Mouse (Mus musculus) left cerebral cortex, postnatal 10 days (tissue): ENCODE results near the gene Gsg1l. TPM values are rescaled to one million over a fixed set of nuclear protein-coding genes. Genes with fewer than 3 reads are reported as not detected.

Experiments used
- DNase-seq, 2 experiments: peaks; one replicate each; pipeline ENCODE4 v3.0.0; 2021 to 2022; ENCODE audit warnings: low spot score in 2 of 2, mixed read lengths in 1 of 2; ENCODE audit errors: extremely low spot score in 1 of 2
- intact Hi-C: fragments of 180-260 bp; cut with DNase I; formaldehyde crosslinking; loops from one replicate; pipeline ENCODE4 v1.15.1; 2025
- total RNA-seq, 2 experiments: library from RNA; stranded (reverse); gene quantifications; 2 replicates each; pipeline ENCODE4 v1.2.3; 2021

Gsg1l gene
- total RNA-seq = 10 to 100 TPM; 33.1 to 33.8 TPM

DNA sequence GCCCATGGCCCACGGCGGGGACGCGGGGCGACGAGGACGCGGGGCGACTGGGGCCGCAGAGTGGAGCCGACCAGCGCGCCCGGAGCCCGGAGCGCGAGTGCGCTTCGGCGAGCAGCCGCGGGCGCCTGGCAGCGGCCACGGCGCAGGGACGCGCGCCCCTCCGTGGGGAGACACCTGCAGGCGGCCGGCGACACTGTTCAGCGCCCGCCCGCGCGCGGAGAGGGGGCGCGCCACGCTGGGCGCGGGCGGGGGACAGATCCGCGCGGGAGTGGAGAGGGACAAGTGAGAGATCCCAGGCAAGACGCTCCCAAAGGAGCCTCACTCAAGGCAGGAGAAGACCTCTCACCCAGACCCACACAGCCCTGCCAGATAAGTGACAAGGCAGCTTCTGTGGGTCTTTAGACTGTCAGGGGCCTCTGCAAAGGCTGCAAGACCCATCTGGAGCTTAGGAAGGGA, at the start of gene Gsg1l:
Gsg1l (minus strand) TSS at position 126 of the 456 bp plus-strand sequence.
- peak in 1 of 2 experiments; percentile 47 for DNase-seq
- intact Hi-C loops = loop anchor here (2.0 to 10.0 kb wide), 3 partner anchors 45 to 408 kb away; no protein-coding TSS in a partner anchor

DNA sequence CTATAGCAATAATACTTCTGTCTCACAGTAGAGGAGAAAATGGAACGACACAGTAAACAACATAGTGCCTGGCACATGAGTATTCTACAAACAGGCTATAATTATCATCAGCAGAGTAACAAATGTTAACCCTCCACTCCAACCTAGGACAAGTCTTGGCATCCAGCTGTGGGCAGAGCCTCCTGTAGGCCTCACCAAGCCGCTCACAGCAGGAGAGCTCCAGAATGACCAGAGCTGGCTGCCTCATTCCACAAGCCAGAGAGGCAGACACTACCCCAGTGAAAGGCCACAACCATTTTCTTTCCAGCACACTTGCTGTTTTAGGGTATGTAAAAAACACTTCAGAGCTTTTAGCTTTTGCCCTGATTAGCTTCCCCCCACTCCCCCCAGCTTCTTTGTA, 45.5 kb upstream of the Gsg1l start:
- intact Hi-C loops = no loop called here
- no peak for DNase-seq

DNA sequence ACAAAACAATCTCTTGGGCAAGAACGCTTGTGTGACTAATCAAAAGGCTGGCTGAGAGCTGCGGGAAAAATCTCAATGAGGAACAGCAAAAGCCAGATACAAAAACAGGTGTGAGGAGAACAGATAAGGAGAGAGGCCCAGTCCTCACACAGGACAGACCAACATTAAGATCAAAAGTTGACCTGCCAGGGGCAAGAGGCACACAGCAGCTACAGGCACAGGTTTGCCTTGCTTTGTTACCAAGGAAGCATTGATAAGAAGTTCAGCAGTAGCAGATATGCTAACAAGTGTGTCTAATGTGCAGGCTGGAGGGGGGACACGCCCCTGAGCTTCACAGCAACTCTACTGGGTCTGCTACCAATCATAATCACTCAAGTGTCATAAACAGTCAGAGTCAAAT, 44.3 kb upstream of the Gsg1l start:
- intact Hi-C loops = no loop called here

DNA sequence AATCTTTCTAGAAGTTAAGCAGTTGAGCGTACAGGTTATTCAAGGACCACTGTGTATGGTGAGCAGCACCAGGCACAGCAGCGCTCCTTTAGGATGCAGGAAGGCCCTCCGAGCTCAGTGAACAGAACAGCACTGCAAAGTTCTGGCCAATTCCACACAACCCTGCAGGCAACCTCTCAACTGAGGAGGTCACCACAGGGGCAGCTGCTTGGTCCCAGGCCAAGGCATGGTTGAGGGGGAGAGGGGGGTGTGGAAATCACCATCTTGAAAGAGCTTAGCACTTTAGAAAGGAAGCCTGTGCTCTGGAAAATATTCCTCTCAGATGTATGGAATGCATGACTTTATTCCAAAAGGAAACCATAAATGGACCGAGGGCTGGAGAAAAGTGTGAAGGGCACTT, 39.3 kb upstream of the Gsg1l start:
- intact Hi-C loops = no loop called here
- DNase-seq = no peak

More for the DNA sequence above, 44.3 kb upstream of the Gsg1l start:
- no peak for DNase-seq

DNA sequence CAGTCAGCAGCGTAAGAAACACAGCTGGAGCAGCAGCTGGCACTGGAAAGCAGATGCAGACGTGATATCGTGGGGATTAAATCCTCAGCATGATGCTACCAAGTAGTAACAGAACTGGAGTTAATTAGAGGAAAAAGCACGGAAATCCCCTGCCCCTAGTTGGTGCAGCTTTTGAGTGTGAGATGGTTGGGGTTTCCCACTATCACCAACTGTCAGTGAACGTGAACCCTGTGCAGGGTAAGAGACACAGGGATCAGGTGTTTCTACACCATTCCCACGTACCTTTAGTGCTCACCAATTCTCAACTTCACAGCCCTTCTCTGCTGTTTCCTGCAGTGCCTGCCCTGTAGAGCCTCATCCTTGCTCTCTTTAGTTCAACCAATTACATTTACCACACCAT, 37.6 kb upstream of the Gsg1l start:
- intact Hi-C loops = no loop called here
- DNase-seq = no peak

DNA sequence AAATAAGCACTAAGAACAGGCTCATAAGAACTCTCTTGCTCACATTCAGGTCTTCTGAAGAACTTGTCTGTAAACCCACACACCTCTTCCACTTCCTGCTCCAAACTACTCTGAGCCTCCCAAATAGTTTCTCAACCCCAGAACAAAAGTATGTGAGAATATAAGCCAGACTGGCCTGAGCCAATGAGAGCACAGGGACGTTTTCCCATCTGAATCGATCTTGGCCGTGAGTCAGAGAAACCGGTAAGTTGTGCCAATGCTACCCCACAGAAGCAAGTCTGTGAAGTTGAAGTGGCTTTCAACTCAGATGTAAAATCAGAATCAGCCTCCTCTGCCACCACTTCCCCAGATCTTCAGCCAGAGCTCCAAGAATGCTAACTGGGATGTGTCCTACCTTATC, 31.1 kb upstream of the Gsg1l start:
- no peak for DNase-seq
- intact Hi-C loops = no loop called here

DNA sequence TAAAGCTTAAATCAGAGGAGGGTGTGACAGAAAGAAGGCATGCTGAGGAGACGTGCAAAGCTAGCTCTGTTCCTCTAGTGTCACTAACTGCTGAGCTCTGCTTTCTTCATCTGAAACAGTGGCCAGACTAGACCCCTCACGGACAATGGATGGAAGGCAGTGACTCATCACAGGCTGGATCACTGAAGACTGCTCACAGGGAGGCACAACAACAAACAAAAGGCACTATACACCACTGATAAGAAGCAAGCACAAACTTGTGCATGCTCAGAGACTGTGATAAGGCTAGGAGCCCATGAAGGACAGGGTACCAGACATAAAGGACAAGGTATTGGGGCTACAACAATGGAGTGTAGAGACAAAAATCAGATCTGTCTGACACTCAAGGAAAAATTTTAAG, 29.0 kb upstream of the Gsg1l start:
- DNase-seq = no peak
- intact Hi-C loops = no loop called here

DNA sequence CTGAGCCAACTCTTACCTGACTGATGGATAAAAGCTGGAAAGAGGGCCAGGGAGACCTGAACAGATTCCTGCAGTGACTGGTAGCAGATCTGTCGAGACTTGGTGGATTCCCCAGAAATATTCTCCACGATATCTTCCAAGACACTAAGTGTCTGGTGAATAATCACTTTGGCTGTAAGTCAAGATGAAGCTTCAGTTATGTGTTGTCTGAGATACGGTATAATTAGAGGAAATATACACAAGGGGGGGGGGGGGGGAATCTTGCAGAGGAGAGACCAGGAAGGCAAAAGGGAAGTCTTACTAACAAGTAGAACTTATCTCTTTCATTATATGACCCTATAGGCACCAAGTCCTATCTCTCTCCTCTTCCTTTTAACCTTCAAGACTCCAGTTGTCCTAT, 27.7 kb upstream of the Gsg1l start:
- intact Hi-C loops = no loop called here
- no peak for DNase-seq

DNA sequence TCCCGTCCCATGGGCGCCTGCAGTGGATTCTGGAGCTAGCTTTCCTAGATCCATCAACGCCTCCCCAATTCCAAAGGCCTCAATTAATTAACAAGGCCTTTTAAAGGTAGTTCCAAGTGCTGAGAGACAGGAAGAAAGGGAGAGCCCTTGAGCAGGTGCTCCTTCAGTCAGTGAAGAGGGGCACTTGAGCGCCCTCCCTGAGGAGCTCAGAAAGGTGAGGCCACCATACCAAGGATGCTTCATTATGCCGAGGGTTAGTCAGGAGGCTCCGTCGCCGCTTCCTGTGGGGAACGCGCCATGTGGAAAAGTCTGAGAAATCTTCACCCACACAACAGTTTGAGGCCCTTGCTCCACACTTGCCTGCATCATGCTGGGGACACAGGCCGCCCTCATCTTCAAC, 18.2 kb upstream of the Gsg1l start:
- no peak for DNase-seq
- intact Hi-C loops = no loop called here

DNA sequence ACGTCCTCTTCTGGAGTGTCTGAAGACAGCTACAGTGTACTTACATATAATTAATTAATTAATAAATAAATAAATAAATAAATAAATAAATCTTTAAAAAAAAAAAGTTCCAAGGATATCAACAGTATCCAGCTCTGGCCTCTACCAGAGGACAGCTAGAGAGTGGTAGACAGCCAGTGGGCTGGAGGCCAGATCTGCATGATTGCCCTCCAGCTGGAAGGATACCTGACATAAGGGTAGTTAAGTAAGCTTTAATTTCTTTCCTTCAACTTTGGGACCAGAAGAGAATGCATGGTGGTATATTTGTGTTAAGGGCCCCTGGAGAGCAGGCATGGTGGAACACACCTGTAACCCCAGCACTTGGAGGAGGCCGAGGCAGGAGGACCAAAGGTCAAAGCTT, 17.6 kb upstream of the Gsg1l start:
- intact Hi-C loops = no loop called here
- no peak for DNase-seq

DNA sequence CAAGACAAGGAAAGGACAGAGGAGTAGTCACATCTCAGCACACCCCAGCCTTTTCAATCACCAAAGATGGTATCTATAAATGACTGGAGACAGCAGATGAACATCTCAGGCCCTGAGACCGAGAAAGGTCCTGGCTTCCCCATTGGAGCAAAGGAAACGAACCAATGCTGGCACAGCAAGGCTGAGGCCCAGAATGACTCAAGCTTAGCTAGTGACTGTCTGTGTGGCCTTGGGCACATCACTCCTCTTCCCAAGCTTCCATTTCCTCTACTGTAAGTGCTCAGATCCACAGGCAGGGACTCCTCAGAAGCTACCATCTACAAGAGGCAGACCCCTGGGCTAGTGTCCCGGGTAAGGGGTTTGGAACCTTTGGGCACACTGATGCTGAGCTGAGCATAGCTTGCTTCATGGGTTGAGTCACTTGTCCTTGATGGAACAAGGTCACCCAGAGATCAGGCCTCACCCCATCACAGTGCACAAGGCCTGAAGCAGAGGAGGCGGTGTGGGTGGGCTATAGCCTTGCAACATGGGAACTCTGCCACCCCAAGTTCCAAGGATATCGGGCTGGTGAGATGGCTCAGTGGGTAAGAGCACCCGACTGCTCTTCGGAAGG, 17.1 kb upstream of the Gsg1l start:
- intact Hi-C loops = no loop called here
- DNase-seq = no peak

DNA sequence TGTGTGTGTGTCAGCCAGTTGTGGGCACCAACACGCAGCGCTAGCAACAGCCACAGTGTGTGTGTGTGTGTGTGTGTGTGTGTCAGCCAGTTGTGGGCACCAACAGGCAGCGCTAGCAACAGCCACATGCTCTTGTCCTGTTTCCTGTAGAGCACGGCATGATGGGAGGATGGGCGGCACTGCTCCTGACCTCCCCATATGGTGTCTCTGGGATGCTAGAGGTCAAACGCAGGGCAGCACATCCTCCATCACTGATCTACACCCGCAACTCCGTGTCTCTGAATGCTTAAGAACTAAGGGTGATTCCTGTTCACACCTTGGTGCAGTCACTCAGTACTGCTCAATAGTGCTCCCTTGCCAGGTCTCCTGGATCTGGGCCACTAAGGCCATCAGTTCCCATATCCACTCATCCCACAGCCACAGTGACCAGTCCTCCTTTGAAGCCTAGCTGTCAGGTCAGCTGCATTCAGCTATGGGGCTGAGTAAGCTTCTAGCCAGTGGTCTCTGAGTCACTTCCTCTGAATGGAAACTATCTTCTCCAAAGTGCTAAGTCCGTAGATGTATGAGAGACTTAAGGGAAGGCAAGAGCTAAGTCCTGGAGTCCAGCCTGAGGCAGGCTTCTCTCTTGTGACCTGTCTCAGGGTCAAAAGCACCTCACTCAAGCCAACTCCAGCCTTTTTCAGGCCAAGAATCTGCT, 15.2 kb upstream of the Gsg1l start:
- intact Hi-C loops = no loop called here
- peak in 1 of 2 experiments; percentile 22 for DNase-seq

DNA sequence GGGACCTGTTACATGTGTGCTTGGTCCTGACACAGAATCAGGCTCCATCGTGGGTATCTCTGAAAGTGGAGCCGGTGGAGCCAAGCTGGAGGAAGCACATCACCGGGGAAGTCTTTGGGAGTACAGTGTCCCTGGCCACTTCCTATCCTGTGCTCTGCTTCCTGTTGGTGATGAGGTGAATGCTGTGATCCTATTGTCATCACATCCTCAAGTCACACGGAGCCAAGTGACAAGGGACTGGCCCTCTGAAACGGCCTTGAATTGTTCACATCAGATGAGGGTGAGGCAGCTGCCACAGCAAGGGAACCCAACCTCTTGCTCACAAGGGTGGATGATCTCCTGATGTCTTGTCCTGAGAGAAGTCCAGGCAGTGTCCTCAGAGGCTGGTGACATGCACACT, 14.4 kb upstream of the Gsg1l start:
- intact Hi-C loops = no loop called here
- peak in 1 of 2 experiments; percentile 13 for DNase-seq

DNA sequence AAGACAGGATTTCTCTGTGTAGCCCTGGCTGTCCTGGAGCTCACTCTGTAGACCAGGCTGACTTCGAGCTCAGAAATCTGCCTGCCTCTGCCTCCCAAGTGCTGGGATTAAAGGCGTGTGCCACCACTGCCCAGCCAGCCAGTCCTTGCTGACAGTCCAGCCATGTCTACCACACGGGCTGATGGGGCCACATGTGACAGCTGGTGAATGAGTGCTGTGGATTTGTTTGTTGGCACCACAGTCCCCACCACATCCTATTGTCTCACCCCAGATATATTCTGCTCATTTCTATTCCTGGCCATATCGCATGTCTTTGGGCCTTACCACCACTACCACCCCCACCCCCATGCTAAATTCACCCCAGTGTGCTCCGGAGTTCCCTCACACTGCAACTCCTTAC, 12.5 kb upstream of the Gsg1l start:
- no peak for DNase-seq
- intact Hi-C loops = no loop called here

DNA sequence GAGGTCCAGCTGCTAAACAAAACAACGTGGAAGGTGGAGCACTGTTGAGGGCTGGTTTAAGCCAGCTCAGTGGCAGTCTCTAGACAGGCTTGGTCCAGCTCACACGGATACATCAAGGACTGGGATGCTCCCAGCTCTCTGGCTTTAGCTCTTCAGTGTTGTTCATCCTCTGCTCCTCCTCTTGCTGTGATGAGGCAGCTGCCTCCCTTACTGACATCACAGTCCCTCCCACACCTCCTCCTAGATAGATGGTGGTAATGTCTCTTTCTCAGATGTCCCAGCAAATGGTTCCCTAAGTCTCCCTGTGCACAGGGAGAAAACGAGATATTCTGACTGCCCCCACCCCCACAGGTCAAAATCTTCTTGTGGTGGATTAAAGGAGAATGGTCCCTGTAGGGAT, 11.0 kb upstream of the Gsg1l start:
- DNase-seq = no peak
- intact Hi-C loops = no loop called here

DNA sequence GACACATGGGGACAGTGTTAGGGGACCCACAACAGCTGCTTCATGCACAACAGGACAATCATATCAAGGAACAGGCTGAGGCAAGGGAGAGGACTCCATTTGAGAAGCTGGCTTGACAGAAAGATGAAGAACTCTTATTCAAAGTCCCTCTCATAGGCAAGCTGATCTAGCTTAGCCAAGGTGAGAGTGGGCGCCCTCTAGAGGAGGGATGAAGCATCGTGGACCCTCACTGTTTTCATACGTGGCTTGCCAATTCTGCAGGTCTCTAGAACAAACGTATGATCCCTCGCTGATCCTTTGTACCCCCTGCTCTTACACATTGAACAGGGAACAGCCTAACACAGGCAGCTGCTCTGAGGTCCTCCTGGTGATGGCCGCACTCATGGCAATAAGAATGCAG, 7.6 kb upstream of the Gsg1l start:
- DNase-seq = no peak
- intact Hi-C loops = loop anchor here (5.0 to 10.0 kb wide), 2 partner anchors 342 to 415 kb away; no protein-coding TSS in a partner anchor

DNA sequence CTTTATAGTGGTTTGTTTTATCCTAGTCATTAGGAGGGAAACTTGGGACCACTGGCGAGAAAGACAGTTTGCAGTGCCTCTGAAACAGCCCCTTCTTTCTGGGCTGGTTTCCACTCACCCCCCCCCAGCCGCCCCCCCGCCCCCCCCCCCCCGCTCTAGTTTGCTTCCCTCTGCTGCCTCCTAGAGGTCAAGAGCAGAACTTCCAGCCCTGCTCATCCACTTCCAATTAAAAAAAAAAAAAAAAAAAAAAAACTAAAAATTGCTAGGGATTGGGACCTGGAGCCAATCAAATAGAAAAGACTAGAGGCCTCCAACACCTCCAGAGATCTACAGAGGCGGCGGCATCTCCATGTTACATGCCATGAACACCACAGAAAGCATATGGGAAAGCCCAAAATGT, 5.9 kb upstream of the Gsg1l start:
- no peak for DNase-seq
- intact Hi-C loops = loop anchor here (5.0 to 10.0 kb wide), 2 partner anchors 341 to 413 kb away; no protein-coding TSS in a partner anchor

DNA sequence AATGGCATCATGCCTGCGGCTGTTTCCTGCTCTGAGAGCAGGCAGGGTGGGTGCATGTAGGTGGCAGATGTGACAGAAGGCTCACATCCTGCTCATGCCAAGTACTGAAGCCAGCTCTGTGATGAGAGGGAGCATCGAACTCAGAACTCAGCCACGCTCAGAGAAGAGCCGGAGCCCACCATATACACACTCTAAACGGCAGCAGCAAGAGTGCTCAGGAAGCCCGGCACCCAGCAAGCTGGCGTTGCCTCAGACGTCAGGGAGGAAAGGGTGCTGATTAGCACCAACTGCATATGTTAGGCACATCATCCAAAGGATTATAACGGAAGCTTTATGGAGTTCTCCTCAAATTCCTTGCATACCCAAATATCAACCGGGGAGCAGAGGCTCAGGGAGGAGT, 5.4 kb upstream of the Gsg1l start:
- peak in 1 of 2 experiments; percentile 22 for DNase-seq
- intact Hi-C loops = loop anchor here (5.0 to 10.0 kb wide), 2 partner anchors 340 to 413 kb away; no protein-coding TSS in a partner anchor

DNA sequence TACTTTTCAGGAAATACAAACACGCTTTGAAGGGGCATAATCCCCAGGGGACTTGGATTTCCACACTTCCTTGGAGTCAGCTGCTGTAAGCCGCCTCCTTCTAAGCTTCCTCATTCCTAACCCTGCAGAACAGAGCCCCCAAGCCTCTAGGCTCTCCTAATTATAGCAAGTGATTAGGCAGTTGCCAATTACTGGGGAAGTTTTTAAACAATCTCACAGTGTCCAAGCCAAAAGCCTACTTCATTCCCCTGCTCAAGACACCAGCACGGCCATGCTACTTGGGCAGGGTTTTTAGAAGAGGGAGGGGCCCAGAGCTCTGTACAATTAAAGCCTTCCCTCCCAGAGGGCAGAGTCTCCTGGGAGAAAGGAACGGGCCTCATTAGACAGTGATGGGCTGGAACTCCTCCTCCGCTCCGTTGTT, 4.1 kb upstream of the Gsg1l start:
- intact Hi-C loops = loop anchor here (5.0 to 10.0 kb wide), 2 partner anchors 339 to 412 kb away; no protein-coding TSS in a partner anchor
- DNase-seq = peak in 1 of 2 experiments; percentile 17

DNA sequence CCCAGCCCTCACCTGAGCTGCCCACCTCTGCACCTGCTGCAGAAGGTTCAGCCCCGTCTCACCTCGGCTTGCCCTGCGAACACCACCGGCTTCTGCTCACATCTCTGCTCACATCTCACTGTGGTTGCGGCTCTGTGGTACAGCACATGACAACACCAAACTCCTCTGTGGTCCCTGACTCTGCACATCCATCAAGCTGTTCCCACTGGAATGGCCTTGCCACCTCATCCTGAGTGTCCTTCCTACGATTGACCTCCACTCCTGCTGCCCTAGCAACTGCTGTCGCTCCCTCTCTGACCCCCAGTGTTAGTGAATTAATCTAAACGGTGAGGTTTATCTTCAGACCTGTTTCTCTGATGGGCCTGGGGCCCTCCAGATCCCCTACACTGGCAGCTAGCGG, 2.9 kb upstream of the Gsg1l start:
- intact Hi-C loops = loop anchor here (5.0 to 10.0 kb wide), 2 partner anchors 338 to 410 kb away; no protein-coding TSS in a partner anchor
- DNase-seq = no peak
